ENCODE assay signal across 15 mouse cellular contexts in the genomic region with DNA sequence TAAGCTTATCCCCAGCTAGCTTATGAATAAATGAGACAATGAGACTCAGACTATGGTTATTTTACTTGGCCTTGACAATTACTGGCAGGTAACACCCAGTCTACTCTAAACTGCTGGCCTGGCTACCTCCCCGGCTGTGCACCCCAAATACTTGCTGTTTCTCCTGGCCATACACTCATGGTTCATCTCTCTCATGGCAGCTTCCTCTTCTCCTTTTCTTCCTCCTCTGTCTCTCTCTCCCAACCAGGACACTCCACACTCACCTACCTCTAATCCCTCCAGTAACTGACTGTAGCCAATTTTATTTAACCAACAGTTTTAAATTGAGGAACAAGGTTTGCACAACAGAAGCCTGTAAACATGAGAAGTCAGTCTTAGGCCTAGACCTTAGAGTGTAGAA.
"Had no signal": no experiment of that assay in that cellular context is flagged by ENCODE, and none has a peak within 500 bp of the region (broad histone marks: within the 10 kb centered on the region; RNA-seq: fewer than 3 reads in every experiment).

No protein-coding gene starts in this region.

- H3K27ac ChIP-seq: neural tube, embryonic 13.5 days; neural tube, embryonic 15.5 days; stomach, embryonic 15.5 days; stomach, postnatal 0 days had no signal

- H3K27me3 ChIP-seq: neural tube, embryonic 13.5 days; neural tube, embryonic 15.5 days; stomach, embryonic 15.5 days had no signal

- H3K4me3 ChIP-seq: neural tube, embryonic 13.5 days; neural tube, embryonic 15.5 days; stomach, embryonic 15.5 days had no signal

- H3K36me3 ChIP-seq: neural tube, embryonic 13.5 days; neural tube, embryonic 15.5 days; stomach, embryonic 15.5 days had no signal

- H3K4me1 ChIP-seq: neural tube, embryonic 13.5 days; neural tube, embryonic 15.5 days; stomach, embryonic 15.5 days had no signal

- DNase-seq: retina, postnatal 1 day; right cerebral cortex, adult 18-20 months; right cerebral cortex, postnatal 14 days; right cerebral cortex, postnatal 25 days; right cerebral cortex, postnatal 4 days; spleen, adult 18-20 months; thymus, adult 18-20 months; thymus, postnatal 14 days; thymus, postnatal 25 days; thymus, postnatal 36 days; thymus, postnatal 4 days had no signal
